8 mouse cellular contexts compared by ENCODE assay signal in genomic region chr4:55349452-55350218, GRCm38 (mm10). TPM values are rescaled to one million over a fixed set of nuclear protein-coding genes. Genes with fewer than 3 reads are reported as not detected.
DNase-seq lines count a peak whose midpoint lies in the region; ATAC-seq and TF ChIP-seq lines count a peak whose summit lies in the region.

TSS of gene Rad23b (plus strand) at chr4:55350043.

- DNase-seq in MEL-GATA-1-ER (ENCODE audit: extremely low read depth, low read depth): peak; percentile 84
- DNase-seq in cerebellum, adult 8-10 months: peak; percentile 100
- DNase-seq in hindbrain, embryonic 10.5 days (ENCODE audit: low spot score): peak; percentile 100
- DNase-seq in layer of hippocampus, adult 9-11 months: peak; percentile 100
- DNase-seq in lung, postnatal 0 days (ENCODE audit: low spot score): peak; percentile 99
- DNase-seq in ovary, postnatal 14 days (ENCODE audit: low spot score): peak; percentile 100
- DNase-seq in thymus, postnatal 14 days: peak; percentile 100

- no peaks in the 10 kb centered on the region for H3K27me3 ChIP-seq in hindbrain, embryonic 10.5 days (ENCODE audit: insufficient read depth, poor library complexity, severe bottlenecking)
- H3K27me3 ChIP-seq in lung, postnatal 0 days (replicated peaks; ENCODE audit: insufficient read depth, low read length): no peaks in the 10 kb centered on the region

- H3K27ac ChIP-seq in hindbrain, embryonic 10.5 days: peak within 1 kb of the TSS; percentile 99
- peak within 1 kb of the TSS; percentile 89 for H3K27ac ChIP-seq in lung, postnatal 0 days (ENCODE audit: low read length)

- ATAC-seq in frontal cortex, adult (ENCODE audit: low TSS enrichment): peak; percentile 95
- peak; percentile 97 for ATAC-seq in lung, postnatal 0 days

- H3K9ac ChIP-seq in lung, postnatal 0 days (replicated peaks; ENCODE audit: low read depth): peak within 1 kb of the TSS; percentile 88

- WGBS in hindbrain, embryonic 10.5 days: under 1% methylated on average over 77 of the region's 77 CpGs
- under 1% methylated on average over 66 of the region's 77 CpGs for WGBS in lung, postnatal 0 days

- H3K4me3 ChIP-seq in hindbrain, embryonic 10.5 days: peak within 1 kb of the TSS; percentile 96
- H3K4me3 ChIP-seq in lung, postnatal 0 days (ENCODE audit: low read depth, low read length): peak within 1 kb of the TSS; percentile 99

- H3K4me2 ChIP-seq in lung, postnatal 0 days (replicated peaks; ENCODE audit: low read depth, low read length): peak within 1 kb of the TSS; percentile 83

- peak; percentile 38 for TF ChIP-seq CTCF in lung, postnatal 0 days (IDR thresholded peaks at IDR 0.05)

- TF ChIP-seq EP300 in lung, postnatal 0 days (IDR thresholded peaks at IDR 0.05): no peak

- H3K36me3 ChIP-seq in hindbrain, embryonic 10.5 days: peaks cover 3% of the 10 kb centered on the region; the same call in 1 of the 2 replicates
- no peaks in the 10 kb centered on the region for H3K36me3 ChIP-seq in lung, postnatal 0 days (ENCODE audit: insufficient read depth, low read length)

- H3K4me1 ChIP-seq in hindbrain, embryonic 10.5 days (replicated peaks): peaks cover 29% of the 10 kb centered on the region
- peaks cover 14% of the 10 kb centered on the region; the same call in 1 of the 2 replicates for H3K4me1 ChIP-seq in lung, postnatal 0 days (ENCODE audit: insufficient read depth, low read depth, low read length)

- H3K9me3 ChIP-seq in hindbrain, embryonic 10.5 days: no peaks in the 10 kb centered on the region
- H3K9me3 ChIP-seq in lung, postnatal 0 days (ENCODE audit: low read length): no peaks in the 10 kb centered on the region

RNA-seq across cellular contexts. Expression of gene Rad23b, which starts in this region (rescaled TPM):
- polyA plus RNA-seq in hindbrain, embryonic 10.5 days (2016; fragmentation: Nextera tagmentation; extraction: Ambion mirVana): 89.5 and 91.2 TPM in 2 replicates
- polyA plus RNA-seq in lung, postnatal 0 days (2015; fragmentation: Nextera tagmentation; extraction: Ambion mirVana): 42.7 and 46.5 TPM in 2 replicates

Comparison
In these comparisons a context has a peak if more than half of its experiments do, and no peak if none do; other contexts are left out.
1. Peak in every context shown above with its lines: DNase-seq, ATAC-seq, H3K4me3 ChIP-seq and H3K27ac ChIP-seq.